Mouse (Mus musculus) liver, embryonic 14.5 days (tissue): ENCODE measurements around the gene Apoa4.

ENCODE experiments used
- CTCF ChIP-seq: IDR thresholded peaks from 2 replicates; pipeline ENCODE4 v1.5.1; 2016; ENCODE audit warnings: antibody characterized with exemption, low read depth, control low read depth
- EP300 ChIP-seq: IDR thresholded peaks from 2 replicates; pipeline ENCODE4 v1.6.1; 2016; ENCODE audit warnings: antibody characterized with exemption, low read depth

DNA sequence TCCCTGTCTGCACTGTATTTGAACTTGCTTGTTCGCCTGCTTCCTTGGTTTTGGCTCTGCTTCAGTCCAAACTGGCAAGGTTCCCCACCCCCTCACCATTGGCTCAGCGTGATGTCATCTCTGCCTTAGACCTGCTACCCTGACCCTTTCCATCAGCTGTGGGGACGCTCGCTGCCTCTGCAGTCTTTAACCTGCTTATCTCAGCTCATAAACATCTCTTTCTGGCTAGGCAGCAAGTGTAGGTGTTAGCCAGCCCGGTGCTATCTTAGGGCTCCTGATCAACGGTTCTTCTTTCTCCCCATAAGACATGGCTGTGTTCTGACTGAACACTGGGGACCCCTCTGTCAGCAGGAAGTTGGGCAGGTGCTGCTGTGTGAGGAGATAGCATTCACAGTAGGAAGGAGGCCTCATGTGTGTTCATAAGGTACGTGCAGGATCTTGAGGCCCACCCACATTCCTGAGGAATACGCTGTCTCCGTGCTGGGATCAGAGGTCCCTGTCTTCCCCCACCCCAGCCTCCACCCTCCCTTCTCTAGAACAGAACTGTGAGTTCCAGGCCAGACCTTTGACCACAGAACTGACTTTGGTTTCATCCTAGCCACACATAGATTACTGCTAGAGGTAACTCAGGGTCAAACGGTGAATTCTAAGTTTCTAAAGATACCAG, 33.5 kb upstream of the Apoa4 start:
- TF ChIP-seq EP300 (peak; percentile 78), CTCF (no peak)
